Mouse (Mus musculus) CH12.LX (cell line): ENCODE data around the gene Aire. TPM values are rescaled to one million over a fixed set of nuclear protein-coding genes. Genes with fewer than 3 reads are reported as not detected.

ENCODE experiments used
- DNase-seq: peaks from one replicate; pipeline ENCODE4 v3.0.0-alpha.2; 2013; ENCODE audit errors: extremely low read depth
- H3K27ac ChIP-seq: 2 replicates; pipeline ENCODE4 v1.5.1; 2012; ENCODE audit warnings: low read depth, mild to moderate bottlenecking, control low read depth, moderate library complexity; ENCODE audit not compliant: insufficient read depth
- H3K27me3 ChIP-seq: replicated peaks from 2 replicates; pipeline ENCODE3; 2012; ENCODE audit warnings: inconsistent platforms
- H3K36me3 ChIP-seq, 2 experiments: replicated peaks in 1 of 2; 2 replicates each; pipeline versions ENCODE3 to v1.6.1; 2012; ENCODE audit warnings: inconsistent platforms in 1 of 2, low read length in 1 of 2, mild to moderate bottlenecking in 1 of 2, mixed read lengths in 1 of 2, moderate library complexity in 1 of 2; ENCODE audit not compliant: control insufficient read depth in 1 of 2, insufficient read depth in 1 of 2
- H3K4me1 ChIP-seq, 2 experiments: 2 replicates each; pipeline ENCODE4 v1.6.1; 2012; ENCODE audit warnings: inconsistent platforms in 1 of 2, moderate library complexity in 1 of 2; ENCODE audit not compliant: insufficient read depth in 2 of 2, control insufficient read depth in 1 of 2
- H3K4me2 ChIP-seq: 2 replicates; pipeline ENCODE4 v1.6.1; 2012; ENCODE audit warnings: low read depth, mild to moderate bottlenecking, control low read depth; ENCODE audit not compliant: poor library complexity, insufficient read depth, severe bottlenecking
- H3K4me3 ChIP-seq, 3 experiments: fragments of 150-350 bp in 1 of 3; sonication (generic) in 1 of 3; replicated peaks in 1 of 3; 2 replicates each; pipeline versions ENCODE3 to v1.5.1; 2011 to 2012; ENCODE audit warnings: low read depth in 2 of 3, low read length in 2 of 3, mild to moderate bottlenecking in 2 of 3, moderate library complexity in 2 of 3, control low read depth in 1 of 3, improper control_type of control experiment in 1 of 3, inconsistent platforms in 1 of 3, mixed read lengths in 1 of 3; ENCODE audit not compliant: poor library complexity in 1 of 3
- H3K79me2 ChIP-seq: replicated peaks from 2 replicates; pipeline ENCODE4 v1.6.1; 2012; ENCODE audit warnings: mild to moderate bottlenecking, moderate library complexity; ENCODE audit not compliant: control insufficient read depth, poor library complexity, insufficient read depth, severe bottlenecking; ENCODE audit errors: extremely low read depth
- H3K9ac ChIP-seq: 2 replicates; pipeline ENCODE4 v1.6.1; 2012; ENCODE audit warnings: low read depth, mild to moderate bottlenecking, control low read depth, moderate library complexity; ENCODE audit not compliant: insufficient read depth
- H3K9me3 ChIP-seq: replicated peaks from 2 replicates; pipeline ENCODE3; 2012; ENCODE audit warnings: low read length, inconsistent platforms, mixed read lengths
- BHLHE40 ChIP-seq: IDR thresholded peaks from 2 replicates; pipeline ENCODE4 v1.6.1; 2011; ENCODE audit warnings: mild to moderate bottlenecking, low read depth, low read length, improper control_type of control experiment
- CHD1 ChIP-seq: IDR thresholded peaks from 2 replicates; pipeline ENCODE4 v1.6.1; 2012; ENCODE audit warnings: low read depth, low read length, improper control_type of control experiment, inconsistent platforms
- CHD2 ChIP-seq: IDR thresholded peaks from 2 replicates; pipeline ENCODE4 v1.6.1; 2011; ENCODE audit warnings: low read length, improper control_type of control experiment
- CTCF ChIP-seq, 2 experiments: IDR thresholded peaks in 1 of 2; conservative IDR thresholded peaks in 1 of 2; 2 replicates each; pipeline ENCODE4 v1.5.1; 2011 to 2012; ENCODE audit warnings: low read depth in 2 of 2, low read length in 2 of 2, improper control_type of control experiment in 1 of 2, inconsistent platforms in 1 of 2, mild to moderate bottlenecking in 1 of 2, moderate library complexity in 1 of 2
- E2F4 ChIP-seq: IDR thresholded peaks from 2 replicates; pipeline ENCODE4 v1.6.1; 2011; ENCODE audit warnings: low read depth, low read length, improper control_type of control experiment; ENCODE audit not compliant: insufficient replicate concordance
- ELF1 ChIP-seq: IDR thresholded peaks from 2 replicates; pipeline ENCODE4 v1.6.1; 2014; ENCODE audit warnings: low read depth, mild to moderate bottlenecking, inconsistent platforms, low read length, improper control_type of control experiment
- EP300 ChIP-seq: IDR thresholded peaks from 2 replicates; pipeline ENCODE4 v1.6.1; 2011; ENCODE audit warnings: low read length, improper control_type of control experiment
- ETS1 ChIP-seq: conservative IDR thresholded peaks from 2 replicates; pipeline ENCODE4 v1.6.1; 2012; ENCODE audit warnings: low read depth, mild to moderate bottlenecking, inconsistent platforms, low read length, improper control_type of control experiment, moderate library complexity
- HCFC1 ChIP-seq: IDR thresholded peaks from 2 replicates; pipeline ENCODE4 v1.6.1; 2012; ENCODE audit warnings: low read depth, mild to moderate bottlenecking, inconsistent platforms, low read length, improper control_type of control experiment
- IRF4 ChIP-seq: IDR thresholded peaks from 2 replicates; pipeline ENCODE4 v1.6.1; 2014; ENCODE audit warnings: low read depth, mild to moderate bottlenecking, inconsistent platforms, low read length, improper control_type of control experiment
- JUN ChIP-seq: IDR thresholded peaks from 2 replicates; pipeline ENCODE4 v1.6.1; 2011; ENCODE audit warnings: low read depth, mild to moderate bottlenecking, low read length, improper control_type of control experiment, moderate library complexity; ENCODE audit not compliant: insufficient read depth
- JUND ChIP-seq: conservative IDR thresholded peaks from 2 replicates; pipeline ENCODE4 v1.6.1; 2011; ENCODE audit warnings: low read depth, low read length, improper control_type of control experiment
- MAFK ChIP-seq: IDR thresholded peaks from 2 replicates; pipeline ENCODE4 v1.6.1; 2011; ENCODE audit warnings: low read length, improper control_type of control experiment; ENCODE audit not compliant: insufficient replicate concordance
- MAX ChIP-seq: IDR thresholded peaks from 2 replicates; pipeline ENCODE4 v1.6.1; 2011; ENCODE audit warnings: low read length, improper control_type of control experiment
- MAZ ChIP-seq: IDR thresholded peaks from 2 replicates; pipeline ENCODE4 v1.6.1; 2012; ENCODE audit warnings: low read depth, mild to moderate bottlenecking, inconsistent platforms, low read length, improper control_type of control experiment, moderate library complexity
- MXI1 ChIP-seq: IDR thresholded peaks from 2 replicates; pipeline ENCODE4 v1.6.1; 2011; ENCODE audit warnings: mild to moderate bottlenecking, low read depth, low read length, improper control_type of control experiment
- MYC ChIP-seq: IDR thresholded peaks from 2 replicates; pipeline ENCODE4 v1.6.1; 2011; ENCODE audit warnings: low read depth, mild to moderate bottlenecking, improper control_type of control experiment, low read length
- NELFE ChIP-seq: IDR thresholded peaks from 2 replicates; pipeline ENCODE4 v1.6.1; 2011; ENCODE audit warnings: low read depth, low read length, improper control_type of control experiment
- NRF1 ChIP-seq: IDR thresholded peaks from 2 replicates; pipeline ENCODE4 v1.6.1; 2014; ENCODE audit warnings: low read depth, mild to moderate bottlenecking, inconsistent platforms, low read length, improper control_type of control experiment, moderate library complexity
- PAX5 ChIP-seq: IDR thresholded peaks from 2 replicates; pipeline ENCODE4 v1.6.1; 2012; ENCODE audit warnings: low read length, inconsistent platforms, mixed read lengths
- POLR2A ChIP-seq: IDR thresholded peaks from 2 replicates; pipeline ENCODE4 v1.6.1; 2011; ENCODE audit warnings: low read depth, mild to moderate bottlenecking, improper control_type of control experiment, low read length
- POLR2AphosphoS2 ChIP-seq: IDR thresholded peaks from 2 replicates; pipeline ENCODE4 v1.6.1; 2011; ENCODE audit warnings: low read depth, low read length, improper control_type of control experiment
- RAD21 ChIP-seq: IDR thresholded peaks from 2 replicates; pipeline ENCODE4 v1.6.1; 2011; ENCODE audit warnings: low read depth, mild to moderate bottlenecking, low read length, improper control_type of control experiment, moderate library complexity
- SIN3A ChIP-seq: IDR thresholded peaks from 2 replicates; pipeline ENCODE4 v1.6.1; 2012; ENCODE audit warnings: low read length, improper control_type of control experiment, inconsistent platforms
- SMC3 ChIP-seq: IDR thresholded peaks from 2 replicates; pipeline ENCODE4 v1.6.1; 2011; ENCODE audit warnings: low read depth, low read length, improper control_type of control experiment
- TBP ChIP-seq: conservative IDR thresholded peaks from 2 replicates; pipeline ENCODE4 v1.6.1; 2011; ENCODE audit warnings: low read depth, low read length, improper control_type of control experiment
- TCF12 ChIP-seq: IDR thresholded peaks from 2 replicates; pipeline ENCODE4 v1.6.1; 2014; ENCODE audit warnings: low read depth, mild to moderate bottlenecking, inconsistent platforms, low read length, improper control_type of control experiment
- USF1 ChIP-seq: IDR thresholded peaks from 2 replicates; pipeline ENCODE4 v1.6.1; 2014; ENCODE audit warnings: low read depth, mild to moderate bottlenecking, inconsistent platforms, low read length, improper control_type of control experiment
- ZC3H11A ChIP-seq: IDR thresholded peaks from 2 replicates; pipeline ENCODE4 v1.6.1; 2012; ENCODE audit warnings: low read depth, mild to moderate bottlenecking, inconsistent platforms, low read length, improper control_type of control experiment
- ZKSCAN1 ChIP-seq: IDR thresholded peaks from 2 replicates; pipeline ENCODE4 v1.6.1; 2012; ENCODE audit warnings: low read depth, inconsistent platforms, low read length, improper control_type of control experiment, borderline replicate concordance
- ZMIZ1 ChIP-seq: IDR thresholded peaks from 2 replicates; pipeline ENCODE4 v1.6.1; 2012; ENCODE audit warnings: low read depth, mild to moderate bottlenecking, inconsistent platforms, low read length, improper control_type of control experiment
- ZNF384 ChIP-seq: IDR thresholded peaks from 2 replicates; pipeline ENCODE4 v1.6.1; 2012; ENCODE audit warnings: low read depth, low read length, improper control_type of control experiment, inconsistent platforms
- dilution Hi-C: fragments of 300-500 bp; cut with MboI; formaldehyde crosslinking; loops from 2 replicates; pipeline ENCODE4 v1.14.3; 2020; ENCODE audit warnings: low sequenced_read_pairs; ENCODE audit not compliant: extremely low pct_unique_long_range_greater_than_20kb, extremely low pct_ligation_motif_present
- in situ Hi-C: fragments of 300-500 bp; cut with MboI; formaldehyde crosslinking; loops from 3 replicates; pipeline ENCODE4 v1.14.3; 2019; ENCODE audit warnings: low sequenced_read_pairs, low pct_ligation_motif_present, low pct_unique_long_range_greater_than_20kb, mixed read lengths
- polyA plus RNA-seq: library from polyadenylated mRNA; unstranded; fragments of >175 nt; gene quantifications from 2 replicates; pipeline ENCODE4 v1.2.1, GENCODE M21; 2012; ENCODE audit warnings: low read depth; ENCODE audit not compliant: insufficient read length
- total RNA-seq, 2 experiments: library from RNA; depleted of rRNA; stranded (reverse); fragments of 300-350 nt in 1 of 2; fragments of >200 nt in 1 of 2; gene quantifications; 2 replicates each; pipeline ENCODE4 v1.2.3; 2012 to 2014

The Aire gene
- total and polyA plus RNA-seq, 3 experiments = 0.16 to 0.17 TPM; not detected in 1

GRCm38 (mm10) chr10:78019291-78019690 lies 24.1 kb downstream of the Aire start:
- no peaks in the 10 kb centered on the region for H3K36me3 ChIP-seq
- dilution Hi-C loops = no loop called here
- no peak overlapping the region for H3K4me3 ChIP-seq
- H3K4me1 ChIP-seq = peaks cover 0 to 3% of the 10 kb centered on the region in 2 experiments; a peak in 2 of 4 replicates
- no peak for DNase-seq
- H3K27me3 ChIP-seq = peaks cover 16% of the 10 kb centered on the region
- no peak overlapping the region for H3K27ac ChIP-seq
- H3K9ac ChIP-seq = no peak overlapping the region
- in situ Hi-C loops = no loop called here
- H3K79me2 ChIP-seq = no peaks in the 10 kb centered on the region
- H3K4me2 ChIP-seq = 0 out of 2 replicates have a peak overlapping the region, but pooled peaks have one; percentile 76
- TF ChIP-seq CTCF (conservative IDR thresholded peaks at IDR 0.05 in 1 of 2, IDR thresholded peaks at IDR 0.05 in 1 of 2; ENCODE audit: low read depth in 2 of 2, low read length in 2 of 2) (no peak), JUN (no peak), ZMIZ1 (no peak), MAFK (no peak), MYC (no peak), HCFC1 (no peak), POLR2A (no peak), SIN3A (no peak), NELFE (no peak), CHD1 (no peak), MAX (no peak), POLR2AphosphoS2 (no peak), ZC3H11A (no peak), SMC3 (no peak), TBP (no peak), BHLHE40 (no peak), MAZ (no peak), ZKSCAN1 (no peak), PAX5 (no peak)
- H3K9me3 ChIP-seq = peaks cover 12% of the 10 kb centered on the region

GRCm38 (mm10) chr10:78018797-78019203 lies 24.6 kb downstream of the Aire start:
- in situ Hi-C loops = no loop called here
- Histone ChIP-seq H3K27ac (no peak overlapping the region), H3K79me2 (no peaks in the 10 kb centered on the region), H3K27me3 (peaks cover 16% of the 10 kb centered on the region), H3K9ac (0 out of 2 replicates have a peak overlapping the region, but pooled peaks have one; percentile 56), H3K4me1 (peaks cover 0 to 3% of the 10 kb centered on the region in 2 experiments; a peak in 2 of 4 replicates), H3K4me3 (peak overlapping the region in 1 of 3 experiments; percentile 32), H3K9me3 (peaks cover 12% of the 10 kb centered on the region), H3K36me3 (no peaks in the 10 kb centered on the region), H3K4me2 (peak overlapping the region; percentile 76)
- dilution Hi-C loops = no loop called here
- DNase-seq = peak; percentile 81
- TF ChIP-seq ZKSCAN1 = no peak
- TF ChIP-seq TBP = no peak
- no peak for TF ChIP-seq CHD1
- TF ChIP-seq ZC3H11A = peak; percentile 55
- TF ChIP-seq ZNF384 = no peak
- no peak for TF ChIP-seq MAZ
- TF ChIP-seq JUND = no peak
- no peak for TF ChIP-seq ETS1
- peak; percentile 34; the same call in 1 of the 2 replicates for TF ChIP-seq MXI1
- no peak for TF ChIP-seq E2F4
- no peak for TF ChIP-seq EP300
- no peak for TF ChIP-seq POLR2A
- TF ChIP-seq CHD2 = peak; percentile 40; the same call in 1 of the 2 replicates
- peak; percentile 55; the same call in 1 of the 2 replicates for TF ChIP-seq SIN3A
- no peak for TF ChIP-seq TCF12
- TF ChIP-seq MAX = peak; percentile 17; the same call in 1 of the 2 replicates
- no peak for TF ChIP-seq JUN
- TF ChIP-seq RAD21 = peak; percentile 88
- TF ChIP-seq PAX5 = no peak
- TF ChIP-seq ELF1 = no peak; the same call in 1 of the 2 replicates
- peak; percentile 84 for TF ChIP-seq SMC3
- TF ChIP-seq ZMIZ1 = no peak
- peak; percentile 48; the same call in 1 of the 2 replicates for TF ChIP-seq IRF4
- no peak for TF ChIP-seq USF1
- TF ChIP-seq NRF1 = no peak
